Mouse (Mus musculus): ENCODE data around the gene Sfxn3. TPM values are rescaled to one million over a fixed set of nuclear protein-coding genes. Genes with fewer than 3 reads are reported as not detected.

The Sfxn3 gene
- polyA plus RNA-seq, 1 experiment from 2014 or later, result 27.4 TPM

- ATAC-seq (ENCODE audit: low FRiP score, low TSS enrichment), result 0 out of 2 replicates have a peak, but pooled peaks have one; percentile 25
- Histone ChIP-seq H3K9ac (replicated peaks; ENCODE audit: low read length) (peak overlapping the region; percentile 93), H3K4me1 (ENCODE audit: insufficient read depth, low read length) (peaks cover 28% of the 10 kb centered on the region), H3K27me3 (ENCODE audit: insufficient read depth, low read length) (peaks cover 46% of the 10 kb centered on the region), H3K4me3 (ENCODE audit: low read length) (peak overlapping the region; percentile 81), H3K4me2 (replicated peaks; ENCODE audit: low read depth, low read length) (peak overlapping the region; percentile 99), H3K27ac (ENCODE audit: low read length) (peak overlapping the region; percentile 98), H3K9me3 (ENCODE audit: low read length) (no peaks in the 10 kb centered on the region), H3K36me3 (ENCODE audit: insufficient read depth, low read length) (no peaks in the 10 kb centered on the region)
- 7% methylated on average over 20 of the region's 20 CpGs for WGBS
Measured at GRCm38 (mm10) chr19:45073871-45074542, 26.7 kb downstream of the Sfxn3 start.

GRCm38 (mm10) chr19:45074580-45075322 is 27.4 kb downstream of the Sfxn3 start, which contains the start of gene Kazald1:
Gene Kazald1, plus strand, starts transcription at chr19:45075241.
- no peaks in the 10 kb centered on the region for H3K36me3 ChIP-seq (ENCODE audit: insufficient read depth, low read length)
- peak; percentile 80 for ATAC-seq (ENCODE audit: low FRiP score, low TSS enrichment)
- H3K9me3 ChIP-seq (ENCODE audit: low read length), result no peaks in the 10 kb centered on the region
- H3K27ac ChIP-seq (ENCODE audit: low read length), result peak within 1 kb of the TSS; percentile 98
- peak within 1 kb of the TSS; percentile 81 for H3K4me3 ChIP-seq (ENCODE audit: low read length)
- under 1% methylated on average over 45 of the region's 45 CpGs for WGBS
- H3K4me1 ChIP-seq (ENCODE audit: insufficient read depth, low read length), result peaks cover 35% of the 10 kb centered on the region
- peak within 1 kb of the TSS; percentile 93 for H3K9ac ChIP-seq (replicated peaks; ENCODE audit: low read length)
- H3K4me2 ChIP-seq (replicated peaks; ENCODE audit: low read depth, low read length), result peak within 1 kb of the TSS; percentile 99
- peaks cover 54% of the 10 kb centered on the region for H3K27me3 ChIP-seq (ENCODE audit: insufficient read depth, low read length)

- no peaks in the 10 kb centered on the region for H3K36me3 ChIP-seq (ENCODE audit: insufficient read depth, low read length)
- ATAC-seq (ENCODE audit: low FRiP score, low TSS enrichment), result peak; percentile 36
- peak overlapping the region; percentile 93 for H3K9ac ChIP-seq (replicated peaks; ENCODE audit: low read length)
- H3K4me2 ChIP-seq (replicated peaks; ENCODE audit: low read depth, low read length), result peak overlapping the region; percentile 99
- under 1% methylated on average over 32 of the region's 32 CpGs for WGBS
- peaks cover 60% of the 10 kb centered on the region for H3K27me3 ChIP-seq (ENCODE audit: insufficient read depth, low read length)
- peaks cover 43% of the 10 kb centered on the region for H3K4me1 ChIP-seq (ENCODE audit: insufficient read depth, low read length)
- peak overlapping the region; percentile 65 for H3K27ac ChIP-seq (ENCODE audit: low read length)
- H3K9me3 ChIP-seq (ENCODE audit: low read length), result no peaks in the 10 kb centered on the region
- H3K4me3 ChIP-seq (ENCODE audit: low read length), result peak overlapping the region; percentile 81
Measured at GRCm38 (mm10) chr19:45075323-45076035, 28.2 kb downstream of the Sfxn3 start.

- Histone ChIP-seq H3K9ac (replicated peaks; ENCODE audit: low read length) (peak overlapping the region; percentile 93), H3K9me3 (ENCODE audit: low read length) (no peaks in the 10 kb centered on the region), H3K27ac (ENCODE audit: low read length) (no peak overlapping the region), H3K4me2 (replicated peaks; ENCODE audit: low read depth, low read length) (peak overlapping the region; percentile 99), H3K4me3 (ENCODE audit: low read length) (peak overlapping the region; percentile 81), H3K27me3 (ENCODE audit: insufficient read depth, low read length) (peaks cover 62% of the 10 kb centered on the region), H3K4me1 (ENCODE audit: insufficient read depth, low read length) (peaks cover 49% of the 10 kb centered on the region), H3K36me3 (ENCODE audit: insufficient read depth, low read length) (no peaks in the 10 kb centered on the region)
- ATAC-seq (ENCODE audit: low FRiP score, low TSS enrichment), result no peak
- 10% methylated on average over 17 of the region's 17 CpGs for WGBS
Measured at GRCm38 (mm10) chr19:45076036-45076575, 28.8 kb downstream of the Sfxn3 start.

GRCm38 (mm10) chr19:45076586-45077510 is 29.5 kb downstream of the Sfxn3 start:
- Histone ChIP-seq H3K9ac (replicated peaks; ENCODE audit: low read length) (peak overlapping the region; percentile 63), H3K27ac (ENCODE audit: low read length) (no peak overlapping the region), H3K27me3 (ENCODE audit: insufficient read depth, low read length) (peaks cover 59% of the 10 kb centered on the region), H3K4me1 (ENCODE audit: insufficient read depth, low read length) (peaks cover 50% of the 10 kb centered on the region), H3K36me3 (ENCODE audit: insufficient read depth, low read length) (no peaks in the 10 kb centered on the region), H3K9me3 (ENCODE audit: low read length) (no peaks in the 10 kb centered on the region), H3K4me2 (replicated peaks; ENCODE audit: low read depth, low read length) (peak overlapping the region; percentile 99), H3K4me3 (ENCODE audit: low read length) (peak overlapping the region; percentile 81)
- under 1% methylated on average over 62 of the region's 62 CpGs for WGBS
- ATAC-seq (ENCODE audit: low FRiP score, low TSS enrichment), result no peak

GRCm38 (mm10) chr19:45077742-45078645 is 30.7 kb downstream of the Sfxn3 start:
- H3K36me3 ChIP-seq (ENCODE audit: insufficient read depth, low read length), result no peaks in the 10 kb centered on the region
- peaks cover 50% of the 10 kb centered on the region for H3K4me1 ChIP-seq (ENCODE audit: insufficient read depth, low read length)
- H3K9ac ChIP-seq (replicated peaks; ENCODE audit: low read length), result no peak overlapping the region
- no peak overlapping the region for H3K4me3 ChIP-seq (ENCODE audit: low read length)
- ATAC-seq (ENCODE audit: low FRiP score, low TSS enrichment), result no peak
- WGBS, result 6% methylated on average over 20 of the region's 20 CpGs
- peaks cover 63% of the 10 kb centered on the region for H3K27me3 ChIP-seq (ENCODE audit: insufficient read depth, low read length)
- H3K27ac ChIP-seq (ENCODE audit: low read length), result no peak overlapping the region
- no peaks in the 10 kb centered on the region for H3K9me3 ChIP-seq (ENCODE audit: low read length)
- H3K4me2 ChIP-seq (replicated peaks; ENCODE audit: low read depth, low read length), result peak overlapping the region; percentile 62; the same call in 1 of the 2 replicates

DNA sequence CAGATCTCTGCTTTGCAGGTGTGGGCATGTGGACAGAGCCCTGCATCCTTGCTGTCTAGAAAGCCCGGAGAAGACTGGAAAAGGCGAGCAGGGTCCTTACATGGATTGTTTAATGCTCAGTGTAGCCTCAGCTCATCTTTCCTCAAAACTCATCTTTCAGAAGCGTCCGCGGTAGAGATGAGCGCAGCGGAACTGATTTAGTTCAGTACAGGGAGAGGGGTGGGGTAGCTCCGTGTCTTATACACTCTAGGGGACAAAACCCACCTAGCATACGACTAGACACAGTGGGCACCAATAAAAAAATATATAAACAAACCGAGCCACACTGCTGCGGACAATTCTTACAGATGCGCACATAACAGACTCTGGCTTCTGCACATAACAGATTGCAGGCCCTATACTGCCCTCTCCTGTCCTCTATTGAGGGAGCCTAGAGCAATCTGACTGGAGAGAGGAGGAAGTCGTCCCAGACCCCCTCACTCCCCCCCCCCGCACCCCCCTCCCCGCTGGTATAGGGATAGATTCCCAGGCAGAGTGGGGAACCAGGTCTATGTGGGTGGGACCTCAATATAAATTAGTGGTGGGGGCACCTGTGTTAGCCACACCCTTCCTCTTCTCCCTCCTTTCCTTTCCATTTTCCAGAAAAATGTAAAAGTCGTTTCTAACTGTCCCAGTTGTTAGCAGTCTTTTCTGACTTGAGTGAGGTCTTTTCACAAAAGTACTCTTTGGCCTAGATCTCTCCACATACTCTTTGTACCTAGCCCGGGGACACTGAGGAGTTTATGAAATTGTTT is 31.9 kb downstream of the Sfxn3 start:
- Histone ChIP-seq H3K27ac (ENCODE audit: low read length) (peak overlapping the region; percentile 49), H3K9ac (replicated peaks; ENCODE audit: low read length) (peak overlapping the region; percentile 59; the same call in 1 of the 2 replicates), H3K4me2 (replicated peaks; ENCODE audit: low read depth, low read length) (peak overlapping the region; percentile 62), H3K4me1 (ENCODE audit: insufficient read depth, low read length) (peaks cover 50% of the 10 kb centered on the region), H3K27me3 (ENCODE audit: insufficient read depth, low read length) (peaks cover 73% of the 10 kb centered on the region), H3K36me3 (ENCODE audit: insufficient read depth, low read length) (no peaks in the 10 kb centered on the region), H3K4me3 (ENCODE audit: low read length) (peak overlapping the region; percentile 27), H3K9me3 (ENCODE audit: low read length) (no peaks in the 10 kb centered on the region)
- ATAC-seq (ENCODE audit: low FRiP score, low TSS enrichment), result no peak
- WGBS, result 4% methylated on average over 17 of the region's 17 CpGs
